Mouse (Mus musculus) megakaryocyte, embryonic 14.5 days (primary cell): Measurements from ENCODE around the gene Cyp21a1.

Experiments
- FLI1 ChIP-seq: IDR thresholded peaks from 2 replicates; pipeline ENCODE4 v1.6.1; 2012; ENCODE audit warnings: low read length, inconsistent platforms, mixed read lengths
- GATA1 ChIP-seq: IDR thresholded peaks from 3 replicates; pipeline ENCODE4 v1.6.1; 2012; ENCODE audit warnings: mixed read lengths, low read length, inconsistent platforms, borderline replicate concordance

DNA sequence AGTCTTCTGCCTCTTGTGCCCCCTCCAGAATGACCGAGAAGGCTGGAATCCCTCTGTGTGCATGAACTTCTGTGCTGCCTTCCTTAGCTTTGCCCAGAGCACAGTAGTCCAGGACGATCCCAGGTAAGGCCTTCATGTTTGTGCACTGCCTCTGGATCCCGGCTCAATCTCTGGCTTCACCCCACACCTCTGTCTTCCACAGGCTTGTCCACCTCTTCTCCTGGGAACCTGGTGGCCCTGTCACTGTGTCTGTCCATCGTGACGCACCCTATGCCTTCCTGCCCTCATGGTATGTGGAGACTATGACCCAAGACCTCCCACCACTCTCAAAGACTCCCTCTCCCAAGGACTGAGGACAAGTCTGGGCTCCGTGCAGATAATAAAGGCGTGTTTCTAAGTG is 34.4 kb upstream of the Cyp21a1 start:
- TF ChIP-seq GATA1: no peak
- TF ChIP-seq FLI1: no peak
